Mouse (Mus musculus): Measurements from ENCODE around the gene Gins1. TPM values are rescaled to one million over a fixed set of nuclear protein-coding genes. Genes with fewer than 3 reads are reported as not detected.

Gins1 gene
- polyA plus RNA-seq, 1 experiment, result 7.5 TPM

DNA sequence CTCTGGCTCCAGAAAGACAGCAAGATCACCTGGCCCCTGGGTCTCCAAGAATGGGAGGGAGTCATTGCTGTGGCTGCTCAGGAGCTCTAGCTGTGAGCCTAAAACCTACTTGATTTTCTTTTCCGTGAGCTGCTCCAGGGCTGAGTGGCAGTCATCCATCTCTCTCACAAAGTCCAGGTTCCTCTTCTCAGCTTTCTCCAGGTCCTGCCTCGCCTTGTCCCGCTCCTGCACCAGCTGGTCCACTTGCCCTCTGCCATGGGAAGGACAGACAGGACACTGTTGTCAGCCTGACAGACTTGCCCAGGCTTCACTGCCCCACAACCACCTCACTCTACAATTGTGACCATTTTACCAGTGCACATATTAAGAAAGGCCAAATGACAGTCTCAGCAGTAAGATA is 58.0 kb downstream of the Gins1 start:
- H3K79me2 ChIP-seq (ENCODE audit: control insufficient read depth, insufficient read depth), result no peaks in the 10 kb centered on the region
- TF ChIP-seq POLR2AphosphoS2 (IDR thresholded peaks at IDR 0.05; ENCODE audit: insufficient read length, low read depth), result no peak
- TF ChIP-seq CEBPB (IDR thresholded peaks at IDR 0.05; ENCODE audit: insufficient read depth, poor library complexity, severe bottlenecking), result no peak
- no peak for TF ChIP-seq POLR2A (IDR thresholded peaks at IDR 0.05; ENCODE audit: insufficient read length, low read depth)
- no peak for TF ChIP-seq TCF3 (IDR thresholded peaks at IDR 0.05; ENCODE audit: insufficient read length, low read depth)
- no peak for TF ChIP-seq TCF12 (IDR thresholded peaks at IDR 0.05; ENCODE audit: insufficient read depth, poor library complexity, severe bottlenecking)
- TF ChIP-seq REST (IDR thresholded peaks at IDR 0.05; ENCODE audit: insufficient read depth, insufficient read length), result no peak
- TF ChIP-seq MYOG (IDR thresholded peaks at IDR 0.05; ENCODE audit: control insufficient read depth in 1 of 3, insufficient read depth in 1 of 3, insufficient read length in 2 of 3, low read depth in 2 of 3), result no peak
- no peak for TF ChIP-seq SRF (IDR thresholded peaks at IDR 0.05; ENCODE audit: control insufficient read depth, insufficient read length, low read depth)
- TF ChIP-seq MAX (IDR thresholded peaks at IDR 0.05; ENCODE audit: low read depth), result no peak
- no peak for TF ChIP-seq USF1 (IDR thresholded peaks at IDR 0.05; ENCODE audit: low read depth)
- no peaks in the 10 kb centered on the region for H3K27me3 ChIP-seq (ENCODE audit: control insufficient read depth, insufficient read depth, insufficient read length)
- H3K4me3 ChIP-seq, result no peak overlapping the region
- no peak overlapping the region for H3ac ChIP-seq (ENCODE audit: control insufficient read depth, insufficient read length)
- H3K4me2 ChIP-seq (ENCODE audit: low read depth), result no peak overlapping the region
- H3K36me3 ChIP-seq (ENCODE audit: control insufficient read depth, insufficient read depth), result peaks cover 5% of the 10 kb centered on the region

DNA sequence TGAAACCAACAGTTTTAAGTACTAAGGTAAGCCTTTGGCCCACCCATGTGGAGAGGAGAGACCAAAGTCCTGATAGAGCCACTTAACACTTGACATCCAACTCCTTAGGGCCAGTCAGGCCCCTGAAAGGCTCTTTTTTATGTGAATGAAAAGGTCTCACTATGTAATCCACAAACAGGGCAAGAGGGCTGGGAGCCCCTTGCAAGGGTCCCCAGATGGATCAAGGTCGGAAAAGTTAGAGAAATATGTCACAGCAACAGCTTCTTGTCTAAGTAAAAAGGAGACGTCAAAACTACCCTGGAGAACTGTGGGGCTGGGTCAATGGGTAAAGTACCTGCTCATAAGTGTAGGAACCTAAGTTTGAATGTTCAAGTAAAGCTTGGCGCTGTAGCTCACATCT is 59.4 kb downstream of the Gins1 start:
- Histone ChIP-seq H3K4me2 (ENCODE audit: low read depth) (no peak overlapping the region), H3K4me3 (no peak overlapping the region), H3K36me3 (ENCODE audit: control insufficient read depth, insufficient read depth) (peaks cover 9% of the 10 kb centered on the region), H3K27me3 (ENCODE audit: control insufficient read depth, insufficient read depth, insufficient read length) (no peaks in the 10 kb centered on the region), H3ac (ENCODE audit: control insufficient read depth, insufficient read length) (no peak overlapping the region), H3K79me2 (ENCODE audit: control insufficient read depth, insufficient read depth) (no peaks in the 10 kb centered on the region)
- no peak for TF ChIP-seq CEBPB (IDR thresholded peaks at IDR 0.05; ENCODE audit: insufficient read depth, poor library complexity, severe bottlenecking)
- no peak for TF ChIP-seq REST (IDR thresholded peaks at IDR 0.05; ENCODE audit: insufficient read depth, insufficient read length)
- TF ChIP-seq MAX (IDR thresholded peaks at IDR 0.05; ENCODE audit: low read depth), result no peak
- no peak for TF ChIP-seq SRF (IDR thresholded peaks at IDR 0.05; ENCODE audit: control insufficient read depth, insufficient read length, low read depth)
- no peak for TF ChIP-seq TCF12 (IDR thresholded peaks at IDR 0.05; ENCODE audit: insufficient read depth, poor library complexity, severe bottlenecking)
- TF ChIP-seq USF1 (IDR thresholded peaks at IDR 0.05; ENCODE audit: low read depth), result no peak
- no peak for TF ChIP-seq E2F4 (IDR thresholded peaks at IDR 0.05; ENCODE audit: insufficient read depth)
- TF ChIP-seq MYOD1 (IDR thresholded peaks at IDR 0.05; ENCODE audit: control insufficient read depth in 1 of 3, insufficient read length in 2 of 3, low read depth in 2 of 3), result no peak
- TF ChIP-seq MYOG (IDR thresholded peaks at IDR 0.05; ENCODE audit: control insufficient read depth in 1 of 3, insufficient read depth in 1 of 3, insufficient read length in 2 of 3, low read depth in 2 of 3), result no peak
- no peak for TF ChIP-seq TCF3 (IDR thresholded peaks at IDR 0.05; ENCODE audit: insufficient read length, low read depth)
- TF ChIP-seq POLR2A (IDR thresholded peaks at IDR 0.05; ENCODE audit: insufficient read length, low read depth), result no peak
- no peak for TF ChIP-seq POLR2AphosphoS2 (IDR thresholded peaks at IDR 0.05; ENCODE audit: insufficient read length, low read depth)

DNA sequence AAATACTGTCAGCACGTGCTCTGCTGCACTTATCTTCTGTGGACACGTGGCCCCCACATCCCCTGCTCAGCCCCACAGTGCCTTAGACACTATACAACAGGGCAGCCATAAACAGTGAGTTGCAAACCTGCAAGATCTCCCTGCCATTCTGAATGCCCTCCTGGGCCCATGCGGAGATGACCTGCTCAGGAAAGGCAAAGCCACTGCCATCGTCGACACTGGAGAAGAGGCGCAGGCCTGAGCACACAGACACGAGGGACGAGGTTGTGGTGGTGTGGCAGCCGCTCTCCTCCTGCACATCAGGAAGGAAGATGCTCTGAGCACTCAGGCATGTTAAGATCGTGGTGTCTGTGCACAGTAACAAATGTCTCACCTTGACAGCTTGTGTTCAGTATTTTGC is 60.8 kb downstream of the Gins1 start:
- Histone ChIP-seq H3ac (ENCODE audit: control insufficient read depth, insufficient read length) (no peak overlapping the region), H3K79me2 (ENCODE audit: control insufficient read depth, insufficient read depth) (no peaks in the 10 kb centered on the region), H3K4me3 (no peak overlapping the region), H3K36me3 (ENCODE audit: control insufficient read depth, insufficient read depth) (peaks cover 9% of the 10 kb centered on the region), H3K4me2 (ENCODE audit: low read depth) (no peak overlapping the region), H3K27me3 (ENCODE audit: control insufficient read depth, insufficient read depth, insufficient read length) (no peaks in the 10 kb centered on the region)
- no peak for TF ChIP-seq POLR2A (IDR thresholded peaks at IDR 0.05; ENCODE audit: insufficient read length, low read depth)
- no peak for TF ChIP-seq TCF12 (IDR thresholded peaks at IDR 0.05; ENCODE audit: insufficient read depth, poor library complexity, severe bottlenecking)
- TF ChIP-seq MAX (IDR thresholded peaks at IDR 0.05; ENCODE audit: low read depth), result no peak
- TF ChIP-seq SRF (IDR thresholded peaks at IDR 0.05; ENCODE audit: control insufficient read depth, insufficient read length, low read depth), result no peak
- TF ChIP-seq TCF3 (IDR thresholded peaks at IDR 0.05; ENCODE audit: insufficient read length, low read depth), result no peak
- no peak for TF ChIP-seq POLR2AphosphoS2 (IDR thresholded peaks at IDR 0.05; ENCODE audit: insufficient read length, low read depth)
- TF ChIP-seq CEBPB (IDR thresholded peaks at IDR 0.05; ENCODE audit: insufficient read depth, poor library complexity, severe bottlenecking), result no peak
- TF ChIP-seq MYOD1 (IDR thresholded peaks at IDR 0.05; ENCODE audit: control insufficient read depth in 1 of 3, insufficient read length in 2 of 3, low read depth in 2 of 3), result no peak
- TF ChIP-seq MYOG (IDR thresholded peaks at IDR 0.05; ENCODE audit: control insufficient read depth in 1 of 3, insufficient read depth in 1 of 3, insufficient read length in 2 of 3, low read depth in 2 of 3), result no peak
- TF ChIP-seq USF1 (IDR thresholded peaks at IDR 0.05; ENCODE audit: low read depth), result no peak

DNA sequence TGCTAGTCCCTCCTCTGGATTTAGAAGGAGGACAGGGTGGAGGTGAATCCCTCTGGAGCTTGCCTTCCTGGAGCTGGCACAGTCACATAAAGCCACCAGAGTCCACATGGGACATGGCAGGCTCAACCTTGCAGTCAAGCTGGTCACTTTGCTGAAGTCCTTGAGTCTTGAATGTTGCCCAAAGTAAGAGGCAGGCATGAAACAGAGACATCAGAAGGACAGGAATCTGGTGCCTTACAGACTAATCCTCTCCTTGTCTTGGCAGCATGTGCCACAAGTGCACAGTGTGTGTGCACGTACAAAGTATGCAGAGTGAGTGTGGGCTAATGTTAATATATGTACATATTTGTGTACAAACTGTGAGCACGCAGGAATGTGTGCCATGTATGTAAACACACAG is 62.3 kb downstream of the Gins1 start:
- H3ac ChIP-seq (ENCODE audit: control insufficient read depth, insufficient read length), result no peak overlapping the region
- TF ChIP-seq USF1 (IDR thresholded peaks at IDR 0.05; ENCODE audit: low read depth) (no peak), REST (IDR thresholded peaks at IDR 0.05; ENCODE audit: insufficient read depth, insufficient read length) (no peak), POLR2AphosphoS2 (IDR thresholded peaks at IDR 0.05; ENCODE audit: insufficient read length, low read depth) (no peak), TCF12 (IDR thresholded peaks at IDR 0.05; ENCODE audit: insufficient read depth, poor library complexity, severe bottlenecking) (no peak)
- no peaks in the 10 kb centered on the region for H3K27me3 ChIP-seq (ENCODE audit: control insufficient read depth, insufficient read depth, insufficient read length)
- peaks cover 9% of the 10 kb centered on the region for H3K36me3 ChIP-seq (ENCODE audit: control insufficient read depth, insufficient read depth)
- H3K79me2 ChIP-seq (ENCODE audit: control insufficient read depth, insufficient read depth), result no peaks in the 10 kb centered on the region
- H3K4me3 ChIP-seq, result no peak overlapping the region
- no peak overlapping the region for H3K4me2 ChIP-seq (ENCODE audit: low read depth)

DNA sequence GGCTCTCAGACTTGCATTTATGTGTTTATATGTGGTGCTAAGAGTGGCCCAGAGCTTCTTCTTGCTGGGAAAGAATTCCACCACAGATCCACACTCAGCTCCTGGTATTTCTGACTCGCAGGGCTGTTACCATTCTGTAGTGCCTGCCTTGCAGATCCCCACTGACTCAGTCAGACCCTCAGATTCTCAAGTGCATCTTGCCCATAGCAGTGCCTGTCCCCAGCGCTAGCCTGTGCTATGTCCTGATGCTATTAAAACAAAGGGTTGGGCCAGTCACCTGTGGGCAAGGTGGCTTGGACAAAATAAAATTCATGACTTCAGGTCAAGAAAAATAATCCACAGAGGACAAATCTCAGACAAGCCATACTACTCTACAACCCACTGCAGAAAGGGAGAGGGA is 64.0 kb downstream of the Gins1 start:
- TF ChIP-seq MAX (IDR thresholded peaks at IDR 0.05; ENCODE audit: low read depth), result no peak
- TF ChIP-seq CEBPB (IDR thresholded peaks at IDR 0.05; ENCODE audit: insufficient read depth, poor library complexity, severe bottlenecking), result no peak
- no peak for TF ChIP-seq MYOG (IDR thresholded peaks at IDR 0.05; ENCODE audit: control insufficient read depth in 1 of 3, insufficient read depth in 1 of 3, insufficient read length in 2 of 3, low read depth in 2 of 3)
- TF ChIP-seq TCF3 (IDR thresholded peaks at IDR 0.05; ENCODE audit: insufficient read length, low read depth), result no peak
- no peak for TF ChIP-seq E2F4 (IDR thresholded peaks at IDR 0.05; ENCODE audit: insufficient read depth)
- TF ChIP-seq POLR2A (IDR thresholded peaks at IDR 0.05; ENCODE audit: insufficient read length, low read depth), result no peak
- no peak for TF ChIP-seq MYOD1 (IDR thresholded peaks at IDR 0.05; ENCODE audit: control insufficient read depth in 1 of 3, insufficient read length in 2 of 3, low read depth in 2 of 3)
- TF ChIP-seq REST (IDR thresholded peaks at IDR 0.05; ENCODE audit: insufficient read depth, insufficient read length), result no peak
- TF ChIP-seq SRF (IDR thresholded peaks at IDR 0.05; ENCODE audit: control insufficient read depth, insufficient read length, low read depth), result no peak
- no peak for TF ChIP-seq POLR2AphosphoS2 (IDR thresholded peaks at IDR 0.05; ENCODE audit: insufficient read length, low read depth)
- no peak for TF ChIP-seq USF1 (IDR thresholded peaks at IDR 0.05; ENCODE audit: low read depth)
- no peak for TF ChIP-seq TCF12 (IDR thresholded peaks at IDR 0.05; ENCODE audit: insufficient read depth, poor library complexity, severe bottlenecking)
- Histone ChIP-seq H3K4me3 (no peak overlapping the region), H3K27me3 (ENCODE audit: control insufficient read depth, insufficient read depth, insufficient read length) (no peaks in the 10 kb centered on the region), H3K4me2 (ENCODE audit: low read depth) (no peak overlapping the region), H3K79me2 (ENCODE audit: control insufficient read depth, insufficient read depth) (no peaks in the 10 kb centered on the region), H3K36me3 (ENCODE audit: control insufficient read depth, insufficient read depth) (peaks cover 9% of the 10 kb centered on the region), H3ac (ENCODE audit: control insufficient read depth, insufficient read length) (no peak overlapping the region)

Data from myocyte (in vitro differentiated cells).